Mouse (Mus musculus) spleen, postnatal 10 days (tissue): ENCODE measurements around the gene Nup153.

ENCODE experiments used
- DNase-seq, 2 experiments: peaks; one replicate each; pipeline ENCODE4 v3.0.0; 2021 to 2022; ENCODE audit warnings: low spot score in 2 of 2

The Nup153 gene

GRCm38 (mm10) chr13:46728411-46728810, 671 bp upstream of the Nup153 start:
- DNase-seq, result no peak

GRCm38 (mm10) chr13:46727038-46727836, 503 bp downstream of the Nup153 start:
- DNase-seq, result peak; percentile 77 to 79

GRCm38 (mm10) chr13:46726288-46727037, 1.3 kb downstream of the Nup153 start:
- DNase-seq, result peak; percentile 48 to 52

- DNase-seq, result peak; percentile 43 to 49
These were observed 2.5 kb downstream of the Nup153 start for GRCm38 (mm10) chr13:46725227-46725626.

GRCm38 (mm10) chr13:46724371-46724770, 3.4 kb downstream of the Nup153 start:
- no peak for DNase-seq

- no peak for DNase-seq
These were observed 6.7 kb downstream of the Nup153 start for GRCm38 (mm10) chr13:46721009-46721408.

- DNase-seq, result no peak
These were observed 8.8 kb downstream of the Nup153 start for GRCm38 (mm10) chr13:46718893-46719400.

- no peak for DNase-seq
These were observed 11.6 kb downstream of the Nup153 start for GRCm38 (mm10) chr13:46715976-46716639.

GRCm38 (mm10) chr13:46713486-46713885, 14.3 kb downstream of the Nup153 start:
- DNase-seq, result no peak

GRCm38 (mm10) chr13:46703138-46703537, 24.6 kb downstream of the Nup153 start:
- peak in 1 of 2 experiments; percentile 38 for DNase-seq

GRCm38 (mm10) chr13:46701486-46701885, 26.3 kb downstream of the Nup153 start:
- no peak for DNase-seq

GRCm38 (mm10) chr13:46699372-46699771, 28.4 kb downstream of the Nup153 start:
- DNase-seq, result no peak

- no peak for DNase-seq
These were observed 31.0 kb downstream of the Nup153 start for GRCm38 (mm10) chr13:46696788-46697187.

- no peak for DNase-seq
These were observed 31.8 kb downstream of the Nup153 start for GRCm38 (mm10) chr13:46695932-46696331.

GRCm38 (mm10) chr13:46695296-46695908, 32.3 kb downstream of the Nup153 start:
- no peak for DNase-seq

- DNase-seq, result no peak
These were observed 37.0 kb downstream of the Nup153 start for GRCm38 (mm10) chr13:46690559-46691241.

GRCm38 (mm10) chr13:46683370-46683769, 44.4 kb downstream of the Nup153 start:
- no peak for DNase-seq

- no peak for DNase-seq
These were observed 44.8 kb downstream of the Nup153 start for GRCm38 (mm10) chr13:46682921-46683320.

GRCm38 (mm10) chr13:46677721-46678120, 50.0 kb downstream of the Nup153 start:
- no peak for DNase-seq

GRCm38 (mm10) chr13:46674601-46675000, 53.1 kb downstream of the Nup153 start:
- no peak for DNase-seq

GRCm38 (mm10) chr13:46670514-46670913, 57.2 kb downstream of the Nup153 start:
- DNase-seq, result no peak
